Mouse (Mus musculus) left cerebral cortex, postnatal 10 days (tissue): ENCODE results near the gene Atg5. TPM values are rescaled to one million over a fixed set of nuclear protein-coding genes. Genes with fewer than 3 reads are reported as not detected.
"Not testable (repeated sequence)": the region's sequence is repeated elsewhere in the genome, so short reads cannot be mapped to it uniquely, and the experiment has no call there.

Experiments used
- DNase-seq, 2 experiments: peaks; one replicate each; pipeline ENCODE4 v3.0.0; 2021 to 2022; ENCODE audit warnings: low spot score in 2 of 2, mixed read lengths in 1 of 2; ENCODE audit errors: extremely low spot score in 1 of 2
- intact Hi-C: fragments of 180-260 bp; cut with DNase I; formaldehyde crosslinking; loops from one replicate; pipeline ENCODE4 v1.15.1; 2025
- total RNA-seq, 2 experiments: library from RNA; stranded (reverse); gene quantifications; 2 replicates each; pipeline ENCODE4 v1.2.3; 2021

Gene Atg5
- total RNA-seq, result 10 to 100 TPM; 20.8 to 22.9 TPM

- DNase-seq, result peak; percentile 98 to 100
- intact Hi-C loops, result no loop called here
Measured at GRCm38 (mm10) chr10:44268145-44268860, at the start of gene Atg5. TSS of gene Atg5 (plus strand) at chr10:44268358.

GRCm38 (mm10) chr10:44219073-44219472, 49.1 kb upstream of the Atg5 start:
- peak in 1 of 2 experiments; percentile 2 for DNase-seq
- intact Hi-C loops, result not testable (repeated sequence)

GRCm38 (mm10) chr10:44224345-44224744, 43.8 kb upstream of the Atg5 start:
- intact Hi-C loops, result no loop called here
- DNase-seq, result no peak

- intact Hi-C loops, result loop anchor here (5.0 kb wide), 1 partner anchor 281 kb away; no protein-coding TSS in a partner anchor
- peak in 1 of 2 experiments; percentile 27 for DNase-seq
Measured at GRCm38 (mm10) chr10:44233351-44233750, 34.8 kb upstream of the Atg5 start.

- intact Hi-C loops, DNase-seq: not testable (repeated sequence)
Measured at GRCm38 (mm10) chr10:44235298-44235697, 32.9 kb upstream of the Atg5 start.

GRCm38 (mm10) chr10:44256624-44257023, 11.5 kb upstream of the Atg5 start:
- intact Hi-C loops, result no loop called here
- DNase-seq, result no peak

- intact Hi-C loops, result no loop called here
- DNase-seq, result no peak
Measured at GRCm38 (mm10) chr10:44265835-44266234, 2.3 kb upstream of the Atg5 start.

- intact Hi-C loops, result no loop called here
- no peak for DNase-seq
Measured at GRCm38 (mm10) chr10:44266561-44266960, 1.6 kb upstream of the Atg5 start.

- intact Hi-C loops, result no loop called here
- no peak for DNase-seq
Measured at GRCm38 (mm10) chr10:44267426-44268142, 574 bp upstream of the Atg5 start.

GRCm38 (mm10) chr10:44269211-44269610, 1.1 kb downstream of the Atg5 start:
- intact Hi-C loops, result no loop called here
- no peak for DNase-seq

- DNase-seq, result no peak
- intact Hi-C loops, result no loop called here
Measured at GRCm38 (mm10) chr10:44282323-44282722, 14.2 kb downstream of the Atg5 start.

- intact Hi-C loops, result no loop called here
Measured at GRCm38 (mm10) chr10:44285106-44285505, 16.9 kb downstream of the Atg5 start.

GRCm38 (mm10) chr10:44285935-44286334, 17.8 kb downstream of the Atg5 start:
- no peak for DNase-seq
- intact Hi-C loops, result no loop called here

More at GRCm38 (mm10) chr10:44285106-44285505, 16.9 kb downstream of the Atg5 start:
- DNase-seq, result no peak

- no peak for DNase-seq
- intact Hi-C loops, result loop anchor here (5.0 kb wide), 1 partner anchor 166 kb away; no protein-coding TSS in a partner anchor
Measured at GRCm38 (mm10) chr10:44290876-44291275, 22.7 kb downstream of the Atg5 start.

- DNase-seq, result peak in 1 of 2 experiments; percentile 28
- intact Hi-C loops, result loop anchor here (1.0 to 5.0 kb wide), 3 partner anchors 165 to 753 kb away; no protein-coding TSS in a partner anchor
Measured at GRCm38 (mm10) chr10:44292205-44292604, 24.0 kb downstream of the Atg5 start.

GRCm38 (mm10) chr10:44299165-44299564, 31.0 kb downstream of the Atg5 start:
- intact Hi-C loops, result no loop called here
- DNase-seq, result no peak

GRCm38 (mm10) chr10:44300078-44300477, 31.9 kb downstream of the Atg5 start:
- intact Hi-C loops, result no loop called here
- DNase-seq, result no peak

GRCm38 (mm10) chr10:44303648-44304329, 35.6 kb downstream of the Atg5 start:
- no peak for DNase-seq
- intact Hi-C loops, result no loop called here

- intact Hi-C loops, result no loop called here
- no peak for DNase-seq
Measured at GRCm38 (mm10) chr10:44304330-44304717, 36.2 kb downstream of the Atg5 start.
